Mouse (Mus musculus): ENCODE measurements at regions not wholly inside any gene's neighbourhood (a gene's known extent, or its start where the extent isn't known, plus 50 kb on each side); places are given as distances from the start of the nearest gene placed in this dataset.

GRCm38 (mm10) chr5:119547070-119547469 lies 123.4 kb upstream of the Tbx3 start:
- TF ChIP-seq CTCF (IDR thresholded peaks at IDR 0.05; ENCODE audit: extremely low read depth, insufficient read depth, low read length) (no peak), POLR2A (IDR thresholded peaks at IDR 0.05; ENCODE audit: extremely low read depth, insufficient read depth, low read length) (no peak)
